Mouse (Mus musculus): ENCODE results near the gene Tyrp1.

The Tyrp1 gene

GRCm38 (mm10) chr4:80834050-80834449 lies at the start of gene Tyrp1:
Gene Tyrp1, plus strand, starts transcription at chr4:80834123.
- no peak for DNase-seq (ENCODE audit: low spot score)

- no peak for DNase-seq (ENCODE audit: low spot score)
Observed at GRCm38 (mm10) chr4:80788339-80788738, 45.6 kb upstream of the Tyrp1 start.

GRCm38 (mm10) chr4:80819511-80819910 lies 14.4 kb upstream of the Tyrp1 start:
- no peak for DNase-seq (ENCODE audit: low spot score)

GRCm38 (mm10) chr4:80821945-80822344 lies 12.0 kb upstream of the Tyrp1 start:
- no peak for DNase-seq (ENCODE audit: low spot score)

- no peak for DNase-seq (ENCODE audit: low spot score)
Observed at GRCm38 (mm10) chr4:80828232-80828631, 5.7 kb upstream of the Tyrp1 start.

GRCm38 (mm10) chr4:80839317-80839716 lies 5.4 kb downstream of the Tyrp1 start:
- DNase-seq (ENCODE audit: low spot score) = no peak

DNA sequence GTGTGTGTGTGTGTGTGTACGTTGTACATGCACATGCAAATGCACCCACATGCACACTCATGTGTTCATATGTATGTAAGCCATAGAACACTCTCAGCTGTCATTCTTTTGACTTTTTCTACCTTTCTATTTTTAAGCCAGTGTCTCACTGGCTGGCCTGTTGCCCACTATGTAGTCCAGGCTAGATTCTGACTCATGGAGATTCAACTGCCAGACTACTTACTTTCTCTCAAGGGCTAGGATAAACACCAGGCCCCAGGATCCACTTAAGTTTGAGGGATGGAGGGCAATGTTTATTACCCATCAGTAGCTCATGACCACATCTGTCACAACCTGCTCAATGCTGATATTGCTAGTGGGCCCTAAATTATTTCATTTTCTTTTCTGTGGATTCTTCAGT lies 8.1 kb downstream of the Tyrp1 start:
- DNase-seq (ENCODE audit: low spot score) = no peak

DNA sequence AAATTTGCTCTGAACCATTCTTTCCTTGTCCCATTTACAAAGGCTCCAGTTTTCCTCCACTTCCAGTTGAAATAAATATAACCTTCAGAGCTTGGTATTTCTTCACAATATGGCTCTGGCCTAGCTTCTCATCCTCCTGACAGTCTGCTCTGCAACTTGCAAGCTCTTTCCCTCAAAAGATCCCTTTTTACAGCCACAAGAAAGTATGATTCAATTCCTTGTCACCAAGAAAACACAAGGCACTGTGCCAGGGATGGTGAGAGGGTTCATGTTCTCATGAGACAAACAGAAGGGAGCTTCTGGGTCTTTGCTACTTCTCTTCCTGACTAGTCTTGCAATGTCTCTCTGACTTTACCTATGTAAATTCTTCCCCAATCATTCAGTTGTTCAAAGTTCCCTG lies 9.8 kb downstream of the Tyrp1 start:
- DNase-seq (ENCODE audit: low spot score) = no peak

DNA sequence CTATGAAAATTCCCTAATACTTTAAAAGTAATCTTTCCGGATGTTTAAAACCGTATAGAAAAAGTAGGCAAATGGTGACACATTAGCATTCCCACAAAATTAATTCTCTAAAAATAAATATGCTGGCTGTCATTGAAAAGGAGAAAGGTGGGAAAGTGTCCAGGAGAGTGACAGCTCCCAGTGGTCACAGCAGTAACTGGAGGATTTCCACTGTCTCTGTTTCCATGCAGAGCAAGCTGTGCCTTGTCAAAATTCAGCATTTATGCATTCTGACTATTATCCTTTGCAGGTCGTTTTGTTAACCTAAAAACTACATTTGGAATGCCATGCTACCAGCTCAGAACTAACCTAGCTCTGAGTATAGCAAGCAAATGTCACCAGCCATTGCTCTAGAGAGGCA lies 12.1 kb downstream of the Tyrp1 start:
- no peak for DNase-seq (ENCODE audit: low spot score)

DNA sequence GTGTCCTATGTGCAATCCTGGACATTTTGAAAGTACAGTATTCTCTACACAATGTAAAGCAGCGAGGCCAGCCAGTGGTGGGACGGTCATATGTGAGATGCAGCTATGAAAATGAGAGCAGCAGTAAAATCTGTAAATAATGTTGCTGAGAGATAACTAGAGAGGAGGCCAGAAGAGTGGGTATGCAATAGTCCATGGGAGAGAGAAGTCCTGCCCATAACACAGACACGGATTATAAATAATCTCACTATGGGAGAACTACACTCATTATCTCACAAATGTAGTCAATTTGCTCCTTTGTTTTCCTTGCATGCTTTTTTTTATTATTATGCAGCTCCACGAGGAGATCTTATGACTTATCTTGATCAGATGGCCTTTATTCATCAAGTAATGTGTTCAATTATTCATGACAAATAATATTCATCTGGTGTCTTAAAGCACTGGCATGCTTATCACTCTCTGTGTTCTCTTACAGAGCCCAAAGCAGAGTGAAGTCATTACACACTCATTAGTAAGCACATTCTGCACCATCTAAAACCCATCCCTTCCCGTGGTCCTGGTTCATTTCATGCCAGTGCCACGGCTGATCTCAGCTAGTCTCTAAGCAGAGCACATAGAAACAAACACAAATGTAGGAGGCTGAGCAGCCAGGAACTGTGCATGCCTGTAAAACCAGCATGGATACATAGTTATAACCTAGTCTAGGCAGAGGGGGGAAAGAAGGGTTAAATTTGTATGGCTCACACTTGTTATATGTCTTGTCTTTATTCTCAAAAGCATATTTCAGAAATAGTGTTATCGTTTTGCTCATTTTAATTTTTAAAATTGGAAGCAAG lies 18.9 kb downstream of the Tyrp1 start:
- DNase-seq (ENCODE audit: low spot score) = no peak

DNA sequence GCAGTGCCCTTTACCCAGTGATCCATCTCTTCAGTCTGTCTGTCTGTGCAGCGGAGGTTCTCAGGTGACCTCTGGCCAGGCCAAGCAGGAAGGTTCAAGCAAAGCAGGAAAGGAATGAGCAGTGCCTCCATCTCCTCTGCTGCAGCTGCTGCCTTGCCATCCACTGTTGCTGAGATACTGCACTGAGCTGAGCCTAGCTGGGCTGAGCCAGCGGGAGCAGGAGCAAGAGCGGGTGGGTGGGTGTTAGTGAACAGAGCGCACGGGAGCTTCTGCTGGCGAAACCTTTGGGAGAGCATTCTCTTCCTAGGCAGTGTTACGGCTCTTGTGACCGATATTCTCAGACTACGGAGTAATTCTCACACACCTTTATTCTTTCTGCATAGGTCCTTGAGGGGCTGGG lies 21.6 kb downstream of the Tyrp1 start:
- no peak for DNase-seq (ENCODE audit: low spot score)

- no peak for DNase-seq (ENCODE audit: low spot score)
Observed at GRCm38 (mm10) chr4:80862962-80863361, 29.0 kb downstream of the Tyrp1 start.

GRCm38 (mm10) chr4:80863906-80864305 lies 30.0 kb downstream of the Tyrp1 start:
- DNase-seq (ENCODE audit: low spot score) = no peak

GRCm38 (mm10) chr4:80864511-80864922 lies 30.6 kb downstream of the Tyrp1 start:
- peak; percentile 61 for DNase-seq (ENCODE audit: low spot score)

GRCm38 (mm10) chr4:80866065-80866464 lies 32.1 kb downstream of the Tyrp1 start:
- peak; percentile 57 for DNase-seq (ENCODE audit: low spot score)

GRCm38 (mm10) chr4:80869598-80869997 lies 35.7 kb downstream of the Tyrp1 start:
- no peak for DNase-seq (ENCODE audit: low spot score)

GRCm38 (mm10) chr4:80872847-80873644 lies 39.1 kb downstream of the Tyrp1 start:
- peak; percentile 15 for DNase-seq (ENCODE audit: low spot score)

DNA sequence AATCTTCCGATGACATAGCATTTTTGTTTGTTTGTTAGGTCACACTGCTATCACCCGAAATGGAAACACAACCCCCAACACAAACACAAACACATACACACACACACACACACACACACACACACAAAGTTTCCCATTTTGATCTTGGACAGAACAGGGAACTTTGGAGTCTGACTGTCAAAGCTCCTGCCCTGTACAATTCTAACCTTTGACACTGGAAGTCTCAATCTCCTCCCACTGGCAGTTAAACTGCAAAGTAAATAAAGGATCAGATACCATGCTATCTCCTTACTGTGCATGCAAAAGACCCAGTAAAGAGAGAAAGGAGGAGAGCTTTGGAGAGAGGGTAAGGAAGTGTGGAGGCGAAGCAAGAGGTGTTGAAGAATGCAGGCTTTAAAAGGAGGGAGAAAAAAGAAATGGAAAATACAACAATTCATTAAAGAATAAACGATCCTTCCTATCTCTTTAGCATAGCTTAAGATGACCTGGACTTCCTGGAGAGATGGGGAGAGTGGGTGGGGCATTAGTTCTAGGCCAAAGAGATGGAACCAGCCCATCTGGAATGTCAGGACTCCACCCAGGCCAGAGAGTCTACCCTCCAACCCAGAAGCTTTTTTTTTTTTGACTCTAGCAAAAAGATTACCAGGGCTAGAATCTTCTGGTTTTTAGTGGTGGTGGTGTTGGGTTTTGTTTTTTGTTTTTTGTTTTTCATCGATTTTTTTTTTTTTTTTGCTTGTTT lies 40.4 kb downstream of the Tyrp1 start:
- no peak for DNase-seq (ENCODE audit: low spot score)

GRCm38 (mm10) chr4:80875055-80875454 lies 41.1 kb downstream of the Tyrp1 start:
- no peak for DNase-seq (ENCODE audit: low spot score)

GRCm38 (mm10) chr4:80881996-80882599 lies 48.2 kb downstream of the Tyrp1 start:
- DNase-seq (ENCODE audit: low spot score) = no peak

DNA sequence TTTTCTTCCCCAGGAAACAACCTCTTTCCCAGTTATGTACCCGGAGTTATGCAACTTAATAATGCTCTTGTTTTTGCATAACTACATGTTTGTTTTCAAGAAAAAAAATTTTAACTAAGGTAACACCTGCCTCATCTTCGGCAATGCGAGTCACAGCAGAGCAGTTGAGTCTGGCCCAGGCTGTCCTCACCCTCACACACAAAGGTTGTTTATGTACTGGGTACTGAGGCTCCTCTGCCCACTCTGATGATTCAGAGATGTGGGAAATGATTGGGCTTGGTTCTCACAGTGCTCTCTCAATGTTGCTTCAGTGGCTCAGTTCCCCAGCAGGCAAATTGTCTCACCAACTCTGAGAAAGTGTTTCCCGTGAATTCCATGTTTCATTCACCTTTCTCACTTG lies 52.7 kb downstream of the Tyrp1 start:
- DNase-seq (ENCODE audit: low spot score) = no peak

DNA sequence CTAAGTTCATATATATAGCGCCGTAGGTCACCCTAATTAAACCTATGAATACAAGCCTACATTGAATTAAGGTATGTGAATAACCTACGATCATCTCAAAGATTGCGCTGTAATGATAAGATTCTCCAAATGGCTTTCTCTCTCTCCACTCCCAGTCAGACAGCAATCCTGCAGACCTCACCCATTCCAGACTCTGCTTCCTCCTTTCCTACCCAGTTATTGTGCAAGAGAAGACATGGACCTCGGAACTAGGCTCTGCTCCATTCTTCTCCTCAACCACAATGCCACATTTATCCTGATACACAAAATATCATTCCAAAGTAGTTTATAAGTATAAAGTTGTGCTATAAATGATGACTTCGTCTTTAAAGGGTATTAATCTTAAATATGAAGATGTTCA lies 57.1 kb downstream of the Tyrp1 start:
- no peak for DNase-seq (ENCODE audit: low spot score)
